In genomic region chr10:96163791-96164190, GRCm38 (mm10) we compare ENCODE assay signal across 30 mouse cellular contexts. TPM values are rescaled to one million over a fixed set of nuclear protein-coding genes. Genes with fewer than 3 reads are reported as not detected.
"Had no signal": no experiment of that assay in that cellular context is flagged by ENCODE, and none has a peak within 500 bp of the region (broad histone marks: within the 10 kb centered on the region; RNA-seq: fewer than 3 reads in every experiment).

No protein-coding gene starts in this region.

- ATAC-seq: intestine, postnatal 0 days had no signal

- H3K9ac ChIP-seq: kidney, embryonic 15.5 days; liver, embryonic 14.5 days; lung, embryonic 15.5 days; neural tube, embryonic 12.5 days; neural tube, embryonic 15.5 days; stomach, embryonic 15.5 days had no signal

- H3K27me3 ChIP-seq: kidney, embryonic 15.5 days; lung, embryonic 15.5 days; megakaryocyte, embryonic 14.5 days; neural tube, embryonic 12.5 days; neural tube, embryonic 15.5 days; stomach, embryonic 15.5 days had no signal

- H3K4me1 ChIP-seq: kidney, embryonic 15.5 days; lung, embryonic 15.5 days; midbrain, embryonic 10.5 days; neural tube, embryonic 12.5 days; neural tube, embryonic 15.5 days; stomach, embryonic 15.5 days had no signal

- H3K36me3 ChIP-seq: kidney, embryonic 15.5 days; lung, embryonic 15.5 days; midbrain, embryonic 10.5 days; neural tube, embryonic 12.5 days; neural tube, embryonic 15.5 days; stomach, embryonic 15.5 days had no signal

- H3K4me2 ChIP-seq: kidney, embryonic 15.5 days; liver, embryonic 11.5 days; lung, embryonic 15.5 days; neural tube, embryonic 12.5 days; neural tube, embryonic 15.5 days; stomach, embryonic 15.5 days had no signal

- H3K9me3 ChIP-seq: kidney, embryonic 15.5 days; lung, embryonic 15.5 days; midbrain, embryonic 10.5 days; neural tube, embryonic 12.5 days; neural tube, embryonic 15.5 days; stomach, embryonic 15.5 days had no signal

- H3K27ac ChIP-seq: kidney, embryonic 15.5 days; left cerebral cortex, adult 2 months; liver, embryonic 14.5 days; lung, embryonic 15.5 days; midbrain, embryonic 10.5 days; neural tube, embryonic 12.5 days; neural tube, embryonic 15.5 days; stomach, embryonic 15.5 days had no signal

- H3K4me3 ChIP-seq: kidney, embryonic 15.5 days; left cerebral cortex, adult 2 months; lung, embryonic 15.5 days; megakaryocyte, embryonic 14.5 days; midbrain, embryonic 10.5 days; neural tube, embryonic 12.5 days; neural tube, embryonic 15.5 days; stomach, embryonic 15.5 days had no signal

- DNase-seq: kidney, adult 8-10 months; kidney, postnatal 10 days; kidney, postnatal 36 days; layer of hippocampus, postnatal 36 days; lung, adult 18-20 months; lung, postnatal 10 days; lung, postnatal 36 days; midbrain, embryonic 14.5 days; retina, postnatal 1 day; right cerebral cortex, postnatal 25 days; spleen, adult 18-20 months; thymus, postnatal 25 days had no signal

RNA-seq across cellular contexts. Expression of gene Gm5426, which starts 27.4 kb away (rescaled TPM):
- total RNA-seq: layer of hippocampus, adult 8-10 months; layer of hippocampus, postnatal 10 days; layer of hippocampus, postnatal 36 days; left cerebral cortex, adult 2 months; left cerebral cortex, postnatal 36 days had no signal
- polyA plus RNA-seq: intestine, embryonic 14.5 days; intestine, postnatal 0 days; kidney, embryonic 15.5 days; limb, embryonic 11.5 days; limb, embryonic 14.5 days; liver, embryonic 11.5 days; liver, embryonic 14.5 days; lung, embryonic 15.5 days; midbrain, embryonic 10.5 days; midbrain, embryonic 14.5 days; neural tube, embryonic 12.5 days; neural tube, embryonic 15.5 days; stomach, embryonic 15.5 days; thymus, postnatal 0 days had no signal
